In the genomic region with DNA sequence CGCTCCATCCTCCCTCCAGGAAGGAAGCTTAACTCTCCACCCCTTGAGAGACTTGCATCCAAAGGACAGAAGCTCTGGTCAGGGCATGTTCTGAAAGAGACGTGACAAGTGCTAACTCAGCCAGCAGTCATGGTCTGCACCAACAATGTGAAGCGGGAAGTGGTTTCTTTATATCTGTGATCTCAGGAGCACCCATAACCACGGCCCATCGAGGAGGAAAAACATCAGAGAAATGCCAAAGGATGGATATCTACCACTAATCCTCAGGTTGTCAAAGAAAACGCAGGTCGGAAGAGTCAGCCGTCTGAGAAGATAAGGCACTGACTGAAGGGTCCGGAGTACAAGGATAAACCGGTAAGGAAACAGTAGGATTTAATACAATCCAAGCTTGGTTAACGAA, we compare ENCODE assay signal across 16 mouse cellular contexts. TPM values are rescaled to one million over a fixed set of nuclear protein-coding genes. Genes with fewer than 3 reads are reported as not detected.
DNase-seq lines count a peak whose midpoint lies in the region; ATAC-seq and TF ChIP-seq lines count a peak whose summit lies in the region.
"Had no signal": no experiment of that assay in that cellular context is flagged by ENCODE, and none has a peak within 500 bp of the region (broad histone marks: within the 10 kb centered on the region; RNA-seq: fewer than 3 reads in every experiment).

No protein-coding gene starts in this region.

- no peaks in the 10 kb centered on the region for H3K27me3 ChIP-seq in forebrain, embryonic 16.5 days (replicated peaks; ENCODE audit: control insufficient read depth, insufficient read depth, low read length)
- no peaks in the 10 kb centered on the region for H3K27me3 ChIP-seq in forebrain, embryonic 13.5 days
- H3K27me3 ChIP-seq in embryonic facial prominence, embryonic 10.5 days (replicated peaks; ENCODE audit: low read depth, poor library complexity, severe bottlenecking) = no peaks in the 10 kb centered on the region
- H3K27me3 ChIP-seq: limb, embryonic 13.5 days; lung, embryonic 15.5 days; midbrain, embryonic 15.5 days had no signal

- peaks cover 3% of the 10 kb centered on the region; the same call in 1 of the 2 replicates for H3K9me3 ChIP-seq in forebrain, embryonic 16.5 days (ENCODE audit: control insufficient read depth, low read length)
- H3K9me3 ChIP-seq in forebrain, embryonic 13.5 days (replicated peaks) = no peaks in the 10 kb centered on the region
- 0 out of 2 replicates have a peak, but pooled peaks cover 4% of the 10 kb centered on the region for H3K9me3 ChIP-seq in embryonic facial prominence, embryonic 10.5 days
- H3K9me3 ChIP-seq: limb, embryonic 13.5 days; lung, embryonic 15.5 days; midbrain, embryonic 15.5 days had no signal

- H3K4me2 ChIP-seq in forebrain, embryonic 16.5 days (ENCODE audit: low read length) = no peak overlapping the region
- H3K4me2 ChIP-seq in forebrain, embryonic 13.5 days = no peak overlapping the region
- H3K4me2 ChIP-seq: limb, embryonic 13.5 days; lung, embryonic 15.5 days; midbrain, embryonic 15.5 days had no signal

- H3K4me3 ChIP-seq in forebrain, embryonic 16.5 days (replicated peaks; ENCODE audit: low read length) = no peak overlapping the region
- no peak overlapping the region for H3K4me3 ChIP-seq in forebrain, embryonic 13.5 days
- H3K4me3 ChIP-seq in layer of hippocampus, adult 2 months = no peak overlapping the region
- no peak overlapping the region for H3K4me3 ChIP-seq in embryonic facial prominence, embryonic 10.5 days
- H3K4me3 ChIP-seq: erythroblast, embryonic 14.5 days; limb, embryonic 13.5 days; lung, embryonic 15.5 days; midbrain, embryonic 15.5 days had no signal

- H3K36me3 ChIP-seq in forebrain, embryonic 16.5 days (ENCODE audit: control insufficient read depth, insufficient read depth) = no peaks in the 10 kb centered on the region
- H3K36me3 ChIP-seq in forebrain, embryonic 13.5 days (ENCODE audit: poor library complexity, severe bottlenecking) = no peaks in the 10 kb centered on the region
- H3K36me3 ChIP-seq in embryonic facial prominence, embryonic 10.5 days (replicated peaks) = no peaks in the 10 kb centered on the region
- H3K36me3 ChIP-seq: limb, embryonic 13.5 days; lung, embryonic 15.5 days; midbrain, embryonic 15.5 days had no signal

- peak overlapping the region; percentile 8; the same call in 1 of the 2 replicates for H3K27ac ChIP-seq in forebrain, embryonic 16.5 days (ENCODE audit: low read length)
- no peak overlapping the region for H3K27ac ChIP-seq in forebrain, embryonic 13.5 days
- peak overlapping the region; percentile 61; the same call in 1 of the 2 replicates for H3K27ac ChIP-seq in layer of hippocampus, adult 2 months
- no peak overlapping the region for H3K27ac ChIP-seq in embryonic facial prominence, embryonic 10.5 days (replicated peaks)
- H3K27ac ChIP-seq: limb, embryonic 13.5 days; lung, embryonic 15.5 days; midbrain, embryonic 15.5 days had no signal

- DNase-seq in layer of hippocampus, adult 2 months (ENCODE audit: low spot score in 2 of 2) = no peak
- no peak for DNase-seq in layer of hippocampus, postnatal 10 days (ENCODE audit: low spot score in 2 of 2)
- peak; percentile 39 for DNase-seq in thymus, postnatal 14 days
- DNase-seq in embryonic facial prominence, embryonic 10.5 days (ENCODE audit: low spot score) = no peak
- no peak for DNase-seq in left cerebral cortex, adult 18-20 months (ENCODE audit: low spot score in 2 of 2)
- DNase-seq: adrenal gland, adult 8-10 months; kidney, postnatal 14 days; layer of hippocampus, postnatal 36 days; right cerebral cortex, postnatal 25 days had no signal

- no peak for ATAC-seq in forebrain, embryonic 16.5 days
- no peak for ATAC-seq in forebrain, embryonic 13.5 days
- ATAC-seq in inflammation-experienced regulatory T-cells, adult 6 months = peak; percentile 63

- TF ChIP-seq CTCF in layer of hippocampus, adult 2 months (conservative IDR thresholded peaks at IDR 0.05) = no peak

- peaks cover 24% of the 10 kb centered on the region for H3K4me1 ChIP-seq in forebrain, embryonic 16.5 days (replicated peaks; ENCODE audit: control insufficient read depth, insufficient read depth, low read length)
- peaks cover 37% of the 10 kb centered on the region for H3K4me1 ChIP-seq in forebrain, embryonic 13.5 days
- peaks cover 43% of the 10 kb centered on the region for H3K4me1 ChIP-seq in embryonic facial prominence, embryonic 10.5 days

- no peak overlapping the region for H3K9ac ChIP-seq in forebrain, embryonic 16.5 days (replicated peaks; ENCODE audit: low read depth, low read length)
- H3K9ac ChIP-seq in forebrain, embryonic 13.5 days = no peak overlapping the region
- H3K9ac ChIP-seq: limb, embryonic 13.5 days; lung, embryonic 15.5 days; midbrain, embryonic 15.5 days had no signal

- WGBS in forebrain, embryonic 16.5 days = 87% methylated on average over 11 of the region's 11 CpGs
- 90% methylated on average over 11 of the region's 11 CpGs for WGBS in forebrain, embryonic 13.5 days
- 89% methylated on average over 11 of the region's 11 CpGs for WGBS in embryonic facial prominence, embryonic 10.5 days

RNA-seq across cellular contexts. Expression of gene Rapgef2, which starts 38.1 kb away (rescaled TPM):
- 10.8 and 13.4 TPM in 2 replicates for polyA plus RNA-seq in forebrain, embryonic 16.5 days (2015; fragmentation: Nextera tagmentation; extraction: Ambion mirVana)
- 7.5 and 7.7 TPM in 2 replicates for polyA plus RNA-seq in forebrain, embryonic 13.5 days (2015; fragmentation: Nextera tagmentation; extraction: Ambion mirVana)
- total RNA-seq in layer of hippocampus, adult 2 months (2021) = 100 to 1,000 TPM; 169 to 173 TPM
- 100 to 1,000 TPM in 1 of 2 experiments, 10 to 100 TPM in 1; 92.7 to 105 TPM for total RNA-seq in layer of hippocampus, postnatal 10 days (2021)
- 1 to 10 TPM; 5.0 to 7.9 (median 6.5) TPM for polyA plus RNA-seq in inflammation-experienced regulatory T-cells, adult 6 months (2017; shearing (Covaris generic))
- polyA plus RNA-seq in embryonic facial prominence, embryonic 10.5 days (2016; fragmentation: Nextera tagmentation; extraction: Ambion mirVana) = 5.0 and 5.8 TPM in 2 replicates
- 100 to 1,000 TPM; 121 to 129 TPM for total RNA-seq in left cerebral cortex, adult 18-20 months (2021)

Comparison
In these comparisons a context has a peak if more than half of its experiments do, and no peak if none do; other contexts are left out.
1. H3K27ac ChIP-seq: peak in forebrain, embryonic 16.5 days (single experiment) and layer of hippocampus, adult 2 months (single experiment); none in forebrain, embryonic 13.5 days (single experiment) and embryonic facial prominence, embryonic 10.5 days (single experiment).